Mouse (Mus musculus) fibroblast of lung, adult 2 months (primary cell): ENCODE results near the gene Map2k4.

Experiments used
- DNase-seq: peaks from one replicate; pipeline ENCODE4 v3.0.0-alpha.2; 2011; ENCODE audit warnings: low read depth

Map2k4 gene

GRCm38 (mm10) chr11:65773946-65774656 is 14.0 kb downstream of the Map2k4 start:
- DNase-seq: no peak

GRCm38 (mm10) chr11:65773535-65773934 is 14.6 kb downstream of the Map2k4 start:
- no peak for DNase-seq

- no peak for DNase-seq
Observed at GRCm38 (mm10) chr11:65771546-65771945, 16.6 kb downstream of the Map2k4 start.

- no peak for DNase-seq
Observed at GRCm38 (mm10) chr11:65769990-65770389, 18.1 kb downstream of the Map2k4 start.

- no peak for DNase-seq
Observed at GRCm38 (mm10) chr11:65768445-65768844, 19.7 kb downstream of the Map2k4 start.

- DNase-seq: no peak
Observed at GRCm38 (mm10) chr11:65760912-65761311, 27.2 kb downstream of the Map2k4 start.

GRCm38 (mm10) chr11:65759350-65759749 is 28.7 kb downstream of the Map2k4 start:
- DNase-seq: no peak

GRCm38 (mm10) chr11:65754161-65754560 is 33.9 kb downstream of the Map2k4 start:
- no peak for DNase-seq

GRCm38 (mm10) chr11:65753593-65753992 is 34.5 kb downstream of the Map2k4 start:
- DNase-seq: no peak

- DNase-seq: no peak
Observed at GRCm38 (mm10) chr11:65750546-65750945, 37.6 kb downstream of the Map2k4 start.

- DNase-seq: no peak
Observed at GRCm38 (mm10) chr11:65747433-65747832, 40.7 kb downstream of the Map2k4 start.

- DNase-seq: no peak
Observed at GRCm38 (mm10) chr11:65745707-65746333, 42.3 kb downstream of the Map2k4 start.

GRCm38 (mm10) chr11:65743866-65744265 is 44.2 kb downstream of the Map2k4 start:
- DNase-seq: peak; percentile 40

GRCm38 (mm10) chr11:65740811-65741210 is 47.3 kb downstream of the Map2k4 start:
- DNase-seq: no peak

- DNase-seq: no peak
Observed at GRCm38 (mm10) chr11:65740390-65740789, 47.7 kb downstream of the Map2k4 start.

GRCm38 (mm10) chr11:65739880-65740279 is 48.2 kb downstream of the Map2k4 start:
- DNase-seq: no peak

- no peak for DNase-seq
Observed at GRCm38 (mm10) chr11:65734656-65735055, 53.4 kb downstream of the Map2k4 start.

GRCm38 (mm10) chr11:65729623-65730217 is 58.4 kb downstream of the Map2k4 start:
- DNase-seq: no peak

- DNase-seq: no peak
Observed at GRCm38 (mm10) chr11:65728906-65729305, 59.2 kb downstream of the Map2k4 start.

- DNase-seq: no peak
Observed at GRCm38 (mm10) chr11:65723715-65724114, 64.4 kb downstream of the Map2k4 start.

- DNase-seq: no peak
Observed at GRCm38 (mm10) chr11:65721615-65722014, 66.5 kb downstream of the Map2k4 start.

- no peak for DNase-seq
Observed at GRCm38 (mm10) chr11:65719960-65720359, 68.1 kb downstream of the Map2k4 start.

GRCm38 (mm10) chr11:65713830-65714229 is 74.3 kb downstream of the Map2k4 start:
- DNase-seq: no peak
